Mouse (Mus musculus): Measurements from ENCODE around the gene Gnas. TPM values are rescaled to one million over a fixed set of nuclear protein-coding genes. Genes with fewer than 3 reads are reported as not detected.

Gene Gnas
- polyA plus RNA-seq, 1 experiment from 2014 or later = 1,127 TPM

GRCm38 (mm10) chr2:174392554-174392953, 108.4 kb downstream of the Gnas start:
- no peaks in the 10 kb centered on the region for H3K4me1 ChIP-seq (ENCODE audit: control insufficient read depth, insufficient read depth, low read length)
- H3K36me3 ChIP-seq (ENCODE audit: control insufficient read depth, insufficient read depth, low read length) = no peaks in the 10 kb centered on the region
- WGBS (ENCODE audit: insufficient replicate concordance) = 76% methylated on average over 9 of the region's 9 CpGs
- no peak overlapping the region for H3K27ac ChIP-seq (ENCODE audit: low read depth, low read length)
- no peak overlapping the region for H3K4me2 ChIP-seq
- no peak for ATAC-seq (replicated peaks; ENCODE audit: insufficient number of reproducible peaks, low FRiP score, low TSS enrichment)
- no peak overlapping the region for H3K9ac ChIP-seq (ENCODE audit: low read depth, low read length)
- no peaks in the 10 kb centered on the region for H3K9me3 ChIP-seq (replicated peaks; ENCODE audit: control insufficient read depth, low read length)
- no peak overlapping the region for H3K4me3 ChIP-seq (ENCODE audit: low read depth, low read length)
- no peaks in the 10 kb centered on the region for H3K27me3 ChIP-seq (ENCODE audit: control insufficient read depth, insufficient read depth, low read length)

- Histone ChIP-seq H3K36me3 (ENCODE audit: control insufficient read depth, insufficient read depth, low read length) (no peaks in the 10 kb centered on the region), H3K27me3 (ENCODE audit: control insufficient read depth, insufficient read depth, low read length) (no peaks in the 10 kb centered on the region), H3K4me2 (no peak overlapping the region), H3K4me3 (ENCODE audit: low read depth, low read length) (no peak overlapping the region), H3K4me1 (ENCODE audit: control insufficient read depth, insufficient read depth, low read length) (no peaks in the 10 kb centered on the region), H3K9me3 (replicated peaks; ENCODE audit: control insufficient read depth, low read length) (no peaks in the 10 kb centered on the region), H3K27ac (ENCODE audit: low read depth, low read length) (no peak overlapping the region), H3K9ac (ENCODE audit: low read depth, low read length) (no peak overlapping the region)
- no peak for ATAC-seq (replicated peaks; ENCODE audit: insufficient number of reproducible peaks, low FRiP score, low TSS enrichment)
- whole genome bisulfite sequencing (ENCODE audit: insufficient replicate concordance) = 62% methylated on average over 5 of the region's 5 CpGs
Observed at GRCm38 (mm10) chr2:174393383-174393782, 109.3 kb downstream of the Gnas start.

MicroRNA genes within 50 kb of the gene (microRNA counts, 519-probe panel; counts per million panel counts)
- microRNA mmu-miR-296-3p = 32.2 counts per million
- microRNA mmu-miR-296-5p = 5,595 counts per million, percentile 64 among the panel's probes with 10 or more counts
- microRNA mmu-miR-298 = 3,447 counts per million, percentile 17 among the panel's probes with 10 or more counts

Small RNA genes lying within 50 kb of the gene (microRNA-seq; reads per million reads assigned to microRNA genes)
- gene Gm27591 (ENCODE audit: borderline number of aligned reads) = not detected
- gene Mir296 (ENCODE audit: borderline number of aligned reads) = 6,632 reads per million, percentile 95 among the genes with 10 or more reads in this experiment
- gene Mir298 (ENCODE audit: borderline number of aligned reads) = 8,118 reads per million, percentile 96 among the genes with 10 or more reads in this experiment

Other genes with a start within 250 kb of the Gnas start
- 8.4 and 10.3 TPM in 2 replicates for gene Stx16, start 208.0 kb upstream of the Gnas start, polyA plus RNA-seq (2014; fragmentation: Nextera tagmentation; extraction: Ambion mirVana)
- 38.2 and 38.7 TPM in 2 replicates for gene Npepl1, start 174.0 kb upstream of the Gnas start, polyA plus RNA-seq (2014; fragmentation: Nextera tagmentation; extraction: Ambion mirVana)
- gene Gm20721, start 62.4 kb downstream of the Gnas start, polyA plus RNA-seq (2014; fragmentation: Nextera tagmentation; extraction: Ambion mirVana) = 5.6 and 8.6 TPM in 2 replicates
- gene Nelfcd, start 131.5 kb downstream of the Gnas start, polyA plus RNA-seq (2014; fragmentation: Nextera tagmentation; extraction: Ambion mirVana) = 99.5 and 101 TPM in 2 replicates
- 110 and 117 TPM in 2 replicates for gene Ctsz, start 154.7 kb downstream of the Gnas start, polyA plus RNA-seq (2014; fragmentation: Nextera tagmentation; extraction: Ambion mirVana)
- gene Tubb1, start 166.4 kb downstream of the Gnas start, polyA plus RNA-seq (2014; fragmentation: Nextera tagmentation; extraction: Ambion mirVana) = 11.0 and 14.6 TPM in 2 replicates
- gene Atp5e, start 179.8 kb downstream of the Gnas start, polyA plus RNA-seq (2014; fragmentation: Nextera tagmentation; extraction: Ambion mirVana) = 953 and 1,053 TPM in 2 replicates
- gene Prelid3b, start 188.8 kb downstream of the Gnas start, polyA plus RNA-seq (2014; fragmentation: Nextera tagmentation; extraction: Ambion mirVana) = 140 and 165 TPM in 2 replicates

Measured in heart, embryonic 11.5 days (tissue).